Mouse (Mus musculus) CD8-positive naive resting alpha-beta T cell, adult 2 months (primary cell): Measurements from ENCODE around the gene Tfr2.

Experiments
- DNase-seq, 2 experiments: peaks; one replicate each; pipeline ENCODE4 v3.0.0; 2022; ENCODE audit warnings: low read depth in 2 of 2, low spot score in 2 of 2

Tfr2 gene

DNA sequence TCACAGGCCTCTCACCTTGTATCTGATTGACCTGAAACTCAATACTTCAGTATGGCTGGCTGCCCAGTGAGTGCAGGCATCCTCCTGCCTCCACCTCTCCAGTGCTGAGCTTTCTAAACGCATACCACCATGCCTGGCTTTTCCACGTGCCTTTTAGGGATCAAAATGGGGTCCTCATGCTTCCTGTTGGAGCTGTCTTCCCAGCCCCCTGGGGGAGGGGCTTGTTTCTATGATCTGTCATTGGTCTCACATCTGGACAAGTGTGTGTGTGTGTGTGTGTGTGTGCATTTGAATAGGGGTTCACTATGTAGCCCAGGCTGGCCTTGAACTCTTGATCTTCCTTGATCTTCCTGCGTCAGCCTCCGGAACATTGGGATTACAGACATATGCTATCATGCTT, 32.2 kb upstream of the Tfr2 start:
- no peak for DNase-seq

DNA sequence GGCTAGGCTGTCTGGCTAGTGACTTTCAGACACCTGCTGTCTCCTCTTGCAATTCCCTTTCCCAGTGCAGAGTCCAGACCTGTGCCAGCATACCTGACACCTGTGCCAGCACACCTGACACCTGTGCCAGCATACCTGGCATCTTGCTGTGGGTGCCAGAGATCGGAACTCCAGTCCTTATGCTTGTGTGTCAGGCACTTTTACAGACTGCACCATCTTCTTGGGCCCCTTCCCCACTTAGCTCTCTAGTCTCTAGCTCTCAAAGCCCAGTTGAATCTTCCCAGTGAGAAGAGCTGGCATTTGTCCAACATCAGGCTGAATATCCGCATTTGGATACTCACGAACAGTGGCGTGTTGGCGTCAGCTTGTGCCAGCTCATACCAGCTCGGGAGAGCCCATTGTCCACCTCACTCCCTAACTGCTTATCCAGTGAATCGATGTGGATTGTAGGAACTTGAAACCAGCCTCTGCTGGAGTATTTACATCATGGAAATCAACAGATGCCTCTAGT, 30.3 kb upstream of the Tfr2 start:
- no peak for DNase-seq

DNA sequence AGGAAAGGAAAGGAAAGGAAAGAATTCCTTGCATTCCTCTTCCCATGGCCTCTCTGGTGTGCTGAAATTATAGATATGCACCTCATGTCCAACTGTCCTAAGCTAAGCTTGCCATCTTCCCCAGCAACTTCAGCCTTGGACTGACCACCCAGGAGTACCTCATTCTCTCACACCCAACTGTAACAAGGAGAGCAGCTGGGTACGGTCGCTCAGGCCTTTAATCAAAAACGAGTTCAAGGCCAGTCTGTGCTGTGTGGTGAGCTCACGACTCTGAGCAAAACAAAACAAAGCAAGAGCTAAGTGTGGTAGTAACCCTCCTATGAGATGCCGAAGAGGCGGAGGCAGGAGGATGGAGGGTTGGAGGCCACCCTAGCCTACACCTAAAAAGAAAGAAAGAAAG, 28.6 kb upstream of the Tfr2 start:
- no peak for DNase-seq

DNA sequence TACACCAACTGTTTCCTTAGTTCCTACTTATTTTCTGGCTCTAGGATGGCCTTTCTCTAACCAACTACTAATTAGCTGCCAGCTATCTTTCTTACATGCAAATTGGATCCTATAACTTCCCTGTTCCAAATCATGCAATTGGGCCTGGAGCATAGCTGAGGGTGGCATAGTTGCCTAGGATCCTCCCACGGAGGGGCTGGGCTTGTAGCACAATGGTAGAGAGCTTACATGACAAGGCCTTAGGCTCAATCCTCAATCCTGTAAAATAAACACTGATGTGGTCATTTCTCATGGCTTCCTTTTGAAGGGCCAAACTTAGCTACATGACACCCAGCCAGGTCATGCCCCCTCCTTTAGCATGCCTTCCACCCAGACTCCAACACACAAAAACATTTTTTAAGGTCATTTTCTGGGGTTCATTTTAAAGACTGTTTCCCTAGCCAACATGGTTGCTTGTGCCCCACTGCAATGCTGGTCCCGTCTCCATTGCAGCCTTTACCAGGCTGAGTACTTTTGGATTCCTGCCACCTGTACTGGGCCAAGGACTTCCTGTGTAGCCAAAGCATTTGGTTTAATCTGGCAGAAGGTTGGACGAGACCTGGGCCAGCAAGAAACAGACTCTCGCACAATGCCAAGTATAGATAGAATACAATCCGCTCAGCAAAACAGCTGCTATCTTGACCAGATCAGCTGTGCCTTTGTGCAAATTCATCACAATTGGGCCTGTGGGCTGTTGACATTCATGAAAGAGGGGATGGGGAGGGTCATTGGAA, 27.7 kb upstream of the Tfr2 start:
- no peak for DNase-seq

DNA sequence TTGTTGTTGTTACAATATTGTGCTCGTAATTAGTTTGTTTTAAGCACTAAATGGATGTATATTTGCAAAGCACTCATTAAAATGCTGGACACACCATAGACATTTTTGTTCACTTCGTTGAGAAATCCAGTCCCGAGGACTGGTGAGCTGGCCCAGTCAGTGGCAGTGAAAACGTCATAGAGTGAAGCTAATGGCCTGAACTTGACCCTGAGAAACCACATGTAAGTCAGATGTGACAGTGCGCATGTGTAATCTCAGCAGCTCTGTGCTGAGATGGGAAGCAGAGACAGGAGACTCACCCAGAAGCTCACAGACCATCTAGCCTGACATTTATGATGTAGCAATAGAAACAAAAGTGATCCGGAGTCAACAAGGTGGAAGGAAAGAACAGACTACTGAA, 24.7 kb upstream of the Tfr2 start:
- DNase-seq = no peak

DNA sequence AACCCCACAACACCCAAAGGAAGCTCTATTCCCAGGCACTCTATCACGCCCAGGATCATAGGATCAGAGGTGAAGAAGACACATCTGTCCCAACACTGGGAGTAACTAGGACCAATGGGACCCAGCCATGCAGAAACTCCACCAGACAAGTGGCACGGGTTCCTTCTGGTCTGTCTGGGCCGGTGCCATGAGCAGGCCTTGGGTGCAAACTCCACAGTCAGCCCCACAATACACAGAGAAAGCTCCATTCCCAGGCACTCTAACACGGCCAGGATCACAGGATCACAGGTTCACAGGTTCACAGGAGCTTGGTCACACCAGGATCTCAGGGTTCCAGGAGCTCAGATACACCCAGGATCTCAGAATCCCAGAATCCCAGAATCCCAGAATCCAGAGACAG, 24.0 kb upstream of the Tfr2 start:
- no peak for DNase-seq

DNA sequence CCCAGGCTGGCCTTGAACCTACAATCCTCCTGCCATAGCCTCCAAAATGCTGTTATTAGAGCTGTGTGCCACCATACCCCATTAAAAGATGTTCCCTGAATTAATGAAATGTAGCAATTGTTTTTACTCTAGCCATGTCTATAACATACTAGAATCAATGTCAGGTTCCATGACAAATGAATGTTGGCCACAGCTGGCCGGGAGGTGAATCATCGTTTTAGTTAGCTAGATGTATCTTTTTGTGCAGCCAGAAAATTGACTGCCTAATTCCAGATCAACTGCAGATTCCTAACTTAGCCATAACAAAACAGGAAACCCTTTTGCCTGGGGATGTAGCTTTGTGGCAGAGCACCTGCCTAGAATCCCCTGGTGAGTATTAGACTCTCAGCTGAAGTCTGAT, 19.8 kb upstream of the Tfr2 start:
- DNase-seq = no peak

DNA sequence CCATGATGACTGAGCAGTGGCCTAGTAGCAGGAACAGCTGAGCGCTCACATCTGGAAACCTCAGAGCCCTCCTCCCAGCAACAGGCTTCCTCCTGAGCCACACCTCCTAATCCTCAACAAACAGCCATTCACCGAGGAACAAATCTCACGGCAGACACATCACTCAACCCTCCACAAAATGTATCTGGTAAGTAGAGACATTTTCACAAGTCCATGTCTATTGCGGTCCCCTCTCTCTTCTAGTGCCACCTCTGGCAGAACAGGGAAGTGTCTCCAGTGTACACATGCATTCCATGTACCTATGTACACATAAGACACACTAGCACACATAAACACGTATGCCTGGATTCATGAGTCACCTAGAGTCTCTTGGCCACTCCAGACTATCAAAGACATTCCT, 18.5 kb upstream of the Tfr2 start:
- peak in 1 of 2 experiments; percentile 48 for DNase-seq

DNA sequence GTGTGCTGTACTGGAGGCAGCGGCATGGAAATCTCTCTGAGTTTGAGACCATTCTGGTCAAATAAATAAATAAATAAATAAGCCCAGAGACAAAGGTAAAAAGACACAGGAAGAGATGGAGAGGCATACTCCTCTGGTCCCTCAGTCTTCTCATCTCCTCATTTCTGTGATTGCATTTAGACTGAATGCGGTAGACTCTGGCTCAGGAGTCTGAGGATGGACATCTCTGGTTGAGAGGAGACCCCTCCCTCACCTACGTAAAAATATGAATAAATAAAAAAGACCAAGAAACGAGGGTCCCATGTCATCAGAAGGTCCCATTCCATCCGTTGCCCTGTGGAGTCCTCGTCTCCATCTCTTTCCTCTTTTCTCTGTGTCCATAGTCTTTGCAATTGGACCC, 16.6 kb upstream of the Tfr2 start:
- no peak for DNase-seq

DNA sequence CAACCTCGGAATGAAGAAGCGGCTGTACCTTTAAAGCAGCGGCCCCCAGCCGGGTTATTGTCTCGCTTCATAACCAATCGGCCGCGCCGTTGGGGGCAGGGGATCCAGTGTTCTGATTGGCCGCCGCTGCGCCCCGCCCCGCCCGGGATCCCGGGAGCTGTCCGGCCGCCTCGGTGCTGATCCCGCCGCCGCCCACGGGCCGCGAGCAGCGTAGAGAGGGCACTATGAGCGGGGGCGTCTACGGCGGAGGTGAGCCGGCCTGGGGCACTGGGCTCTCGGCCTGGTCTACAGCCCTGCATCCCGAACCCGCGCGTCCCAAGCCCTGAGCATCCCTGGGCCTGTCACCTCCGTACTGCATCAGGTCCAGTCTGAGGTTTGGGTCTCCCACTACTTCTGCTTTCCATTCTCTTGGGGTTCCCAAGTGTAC, 16.2 kb upstream of the Tfr2 start, which contains the start of gene Actl6b:
Actl6b (plus strand) TSS at position 107 of the 427 bp plus-strand sequence.
- DNase-seq = no peak

DNA sequence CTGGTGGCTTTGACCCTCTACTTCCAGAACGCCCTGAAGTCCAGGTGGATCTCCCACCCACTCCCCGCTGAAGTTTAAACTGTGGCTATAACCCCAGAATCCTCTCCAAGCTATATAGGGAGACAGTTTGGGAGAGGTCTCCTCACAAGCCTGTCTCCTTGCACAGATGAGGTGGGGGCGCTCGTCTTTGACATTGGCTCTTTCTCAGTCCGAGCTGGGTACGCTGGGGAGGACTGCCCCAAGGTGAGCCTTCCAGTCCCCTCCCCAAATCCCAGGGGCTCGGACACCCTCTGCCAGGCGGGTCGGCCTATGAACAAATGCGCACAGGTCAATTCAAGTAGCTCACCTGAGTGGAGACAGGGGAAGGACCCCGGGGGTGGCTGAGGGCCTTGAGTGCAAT, 15.7 kb upstream of the Tfr2 start:
- DNase-seq = no peak

DNA sequence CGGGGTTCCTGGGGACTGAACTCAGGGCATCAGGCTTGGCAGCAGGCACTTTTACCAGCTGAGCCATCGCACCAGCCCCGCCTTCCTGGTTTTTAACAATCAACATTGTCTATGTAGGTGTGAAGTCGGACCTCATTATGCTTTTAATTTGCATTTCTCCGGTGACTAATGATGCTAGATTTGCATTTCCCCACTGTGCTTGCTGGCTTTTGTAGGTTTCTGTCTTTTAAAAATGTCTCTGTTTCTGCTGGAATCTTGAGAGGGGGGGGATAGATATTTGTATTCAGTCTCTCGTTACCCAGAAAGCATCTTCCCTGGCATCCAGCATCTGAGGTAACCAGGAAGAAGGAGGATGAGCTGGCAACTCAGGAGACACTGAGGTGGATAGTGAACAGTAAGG, 8.1 kb upstream of the Tfr2 start:
- no peak for DNase-seq

DNA sequence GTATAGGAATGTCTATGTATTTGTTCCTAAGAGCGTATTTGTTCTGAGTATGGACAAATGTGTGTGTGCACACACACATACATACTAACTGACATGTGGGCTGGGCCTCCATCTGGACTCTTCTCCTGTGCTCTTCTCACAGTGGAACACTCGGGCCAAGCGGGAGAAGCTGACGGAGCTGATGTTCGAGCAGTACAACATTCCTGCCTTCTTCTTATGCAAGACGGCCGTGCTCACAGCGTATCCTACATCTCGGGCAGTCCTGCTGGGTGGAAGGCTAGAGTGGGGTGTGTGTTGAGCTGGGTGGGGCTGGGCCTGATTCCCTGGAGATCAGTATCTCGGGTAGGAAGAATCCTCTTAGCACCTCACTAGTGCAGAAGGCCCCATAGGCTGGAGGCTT, 6.7 kb upstream of the Tfr2 start:
- DNase-seq = no peak

DNA sequence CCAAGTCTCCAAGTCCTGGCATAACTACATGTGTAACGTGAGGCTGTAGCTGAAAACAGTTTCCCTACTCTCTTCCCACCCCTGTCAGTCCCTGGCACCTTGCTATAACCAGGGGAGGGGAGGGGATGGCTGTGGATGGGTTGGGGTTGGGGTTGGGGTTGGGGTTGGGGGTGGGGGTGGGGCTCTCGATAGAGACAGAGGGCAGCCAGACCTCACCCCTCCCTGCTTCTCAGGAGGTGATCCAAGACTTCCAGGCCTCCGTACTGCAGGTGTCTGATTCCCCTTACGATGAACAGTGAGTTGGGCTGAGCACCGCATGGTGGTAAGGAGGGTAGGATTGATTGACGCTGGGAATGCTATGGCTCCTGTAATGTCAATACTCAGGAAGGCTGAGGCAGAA, 3.9 kb upstream of the Tfr2 start:
- DNase-seq = no peak

DNA sequence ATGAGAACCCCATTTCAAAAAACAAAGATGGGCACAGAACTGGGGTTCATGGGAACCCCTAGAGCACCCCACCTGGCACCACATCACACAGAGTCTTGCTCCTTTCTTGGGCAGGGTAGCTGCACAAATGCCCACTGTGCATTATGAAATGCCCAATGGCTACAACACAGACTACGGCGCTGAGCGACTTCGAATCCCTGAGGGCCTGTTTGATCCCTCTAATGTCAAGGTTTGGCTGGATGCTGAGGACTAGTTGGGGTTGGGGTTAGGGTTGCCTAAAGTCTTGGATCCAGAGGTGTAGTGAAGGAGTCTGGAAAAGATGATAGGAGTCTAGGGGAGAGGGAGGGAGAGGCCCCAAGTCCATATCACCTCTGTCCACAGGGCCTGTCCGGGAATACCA, 3.2 kb upstream of the Tfr2 start:
- no peak for DNase-seq

DNA sequence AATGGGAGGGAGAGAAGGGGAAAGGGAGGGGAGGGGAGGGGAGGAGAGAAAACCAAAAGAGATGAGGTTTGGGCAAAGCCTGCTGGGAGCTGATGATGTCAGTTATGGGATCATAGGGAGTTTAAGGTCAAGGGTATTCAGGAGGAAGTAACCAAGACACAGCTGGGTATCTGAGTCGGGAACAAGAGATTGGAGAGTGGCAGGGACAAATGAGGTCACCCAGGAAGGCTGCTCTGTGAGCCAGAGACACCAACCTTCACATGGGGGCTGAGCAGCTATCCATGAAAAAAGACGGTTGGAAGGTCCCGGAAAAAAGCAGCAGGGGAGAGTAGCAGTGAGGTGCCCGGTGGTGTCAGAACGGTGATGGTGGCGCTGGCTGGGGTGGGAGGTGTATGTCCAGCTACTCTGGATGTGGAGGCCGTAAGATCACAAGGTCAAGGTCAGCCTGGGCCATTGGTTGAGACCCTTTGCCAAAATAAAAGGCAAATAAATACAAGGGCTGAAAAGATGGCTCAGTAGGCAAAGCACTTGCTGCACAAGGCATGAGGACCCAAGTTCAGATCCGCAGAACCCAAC, 1.3 kb upstream of the Tfr2 start:
- DNase-seq = no peak

DNA sequence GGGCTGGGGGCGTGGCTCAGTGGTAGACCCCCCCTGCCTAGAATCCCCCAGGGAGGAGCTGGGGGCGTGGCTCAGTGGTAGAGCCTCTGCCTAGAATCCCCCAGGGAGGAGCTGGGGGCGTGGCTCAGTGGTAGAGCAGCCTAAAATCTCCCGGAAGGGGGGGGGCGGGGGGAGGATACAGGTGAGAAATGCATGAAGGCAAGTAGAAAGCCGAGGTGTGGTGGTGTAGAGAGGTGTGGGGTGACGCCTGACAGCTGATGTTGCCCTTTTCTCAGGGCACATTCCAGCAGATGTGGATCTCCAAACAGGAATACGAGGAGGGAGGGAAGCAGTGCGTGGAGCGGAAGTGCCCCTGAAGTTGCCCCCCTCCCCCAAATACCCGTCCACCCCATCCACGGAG, 609 bp upstream of the Tfr2 start:
- DNase-seq = no peak

DNA sequence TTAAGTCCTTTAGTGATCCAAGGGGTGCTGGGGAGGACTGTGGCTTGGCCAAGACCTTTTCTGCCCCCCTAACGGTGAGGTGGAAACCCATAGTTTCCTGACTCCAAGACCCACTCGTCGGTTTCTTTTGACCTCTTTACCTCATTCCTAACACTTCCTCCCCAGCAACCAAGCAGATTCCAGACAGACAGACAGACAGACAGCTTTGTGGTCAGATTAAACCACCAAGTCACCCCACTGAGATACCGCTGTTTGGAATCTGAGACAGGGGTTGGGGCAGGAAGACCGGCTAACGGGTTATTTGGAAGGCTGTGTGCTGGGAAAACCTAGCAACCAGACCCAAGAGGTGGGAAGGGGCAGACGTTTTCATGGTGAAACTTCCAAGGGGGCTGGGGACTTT, 541 bp downstream of the Tfr2 start:
- DNase-seq = no peak

DNA sequence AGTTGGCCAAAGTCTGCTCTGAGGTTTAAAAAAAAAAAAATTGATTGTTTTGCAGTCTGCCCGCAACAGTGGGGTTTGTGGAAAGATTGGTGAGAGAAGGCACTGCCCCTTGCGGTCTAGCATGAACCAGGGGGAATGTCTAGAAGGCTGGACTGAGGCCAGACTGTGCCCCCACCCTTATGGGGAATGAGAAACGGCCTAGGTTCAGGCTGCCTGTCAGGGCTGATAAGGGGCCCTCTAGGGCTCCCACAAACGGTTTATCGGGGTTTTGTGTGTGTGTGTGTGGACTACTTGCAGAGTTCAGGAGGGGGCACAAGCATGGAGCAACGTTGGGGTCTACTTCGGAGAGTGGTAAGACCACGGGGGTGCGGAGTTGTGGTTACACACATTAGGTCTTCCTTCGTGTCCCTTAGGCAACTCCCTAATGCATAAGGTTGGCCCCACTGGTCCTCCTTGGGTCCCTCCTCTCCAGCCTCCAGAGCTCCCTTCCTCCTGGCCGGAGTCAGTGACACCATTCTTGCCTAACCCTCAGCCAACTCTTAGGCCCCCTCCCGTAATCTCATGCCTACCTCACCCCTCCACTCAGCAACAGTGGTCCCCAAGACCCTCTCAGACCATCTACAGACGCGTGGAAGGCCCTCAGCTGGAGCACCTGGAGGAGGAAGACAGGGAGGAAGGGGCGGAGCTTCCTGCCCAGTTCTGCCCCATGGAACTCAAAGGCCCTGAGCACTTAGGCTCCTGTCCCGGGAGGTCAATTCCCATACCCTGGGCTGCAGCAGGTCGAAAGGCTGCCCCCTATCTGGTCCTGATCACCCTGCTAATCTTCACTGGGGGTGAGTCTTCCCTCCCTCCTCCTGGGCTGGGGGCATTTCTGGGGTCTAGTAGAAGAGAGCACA, 1.3 kb downstream of the Tfr2 start:
- no peak for DNase-seq

DNA sequence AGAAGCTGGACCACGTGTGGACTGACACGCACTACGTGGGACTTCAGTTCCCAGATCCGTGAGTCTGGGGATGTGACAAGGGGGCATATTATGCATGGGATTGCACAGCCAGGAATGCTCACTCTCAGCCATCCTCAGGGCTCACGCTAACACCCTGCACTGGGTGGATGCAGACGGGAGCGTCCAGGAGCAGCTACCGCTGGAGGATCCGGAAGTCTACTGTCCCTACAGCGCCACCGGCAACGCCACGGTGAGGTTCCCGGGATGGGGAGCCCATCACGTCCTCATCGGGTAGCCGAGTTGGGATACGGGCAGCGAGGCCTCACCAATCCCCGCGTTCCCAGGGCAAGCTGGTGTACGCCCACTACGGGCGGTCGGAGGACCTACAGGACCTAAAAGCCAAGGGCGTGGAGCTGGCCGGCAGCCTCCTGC, 4.8 kb downstream of the Tfr2 start:
- DNase-seq = no peak

DNA sequence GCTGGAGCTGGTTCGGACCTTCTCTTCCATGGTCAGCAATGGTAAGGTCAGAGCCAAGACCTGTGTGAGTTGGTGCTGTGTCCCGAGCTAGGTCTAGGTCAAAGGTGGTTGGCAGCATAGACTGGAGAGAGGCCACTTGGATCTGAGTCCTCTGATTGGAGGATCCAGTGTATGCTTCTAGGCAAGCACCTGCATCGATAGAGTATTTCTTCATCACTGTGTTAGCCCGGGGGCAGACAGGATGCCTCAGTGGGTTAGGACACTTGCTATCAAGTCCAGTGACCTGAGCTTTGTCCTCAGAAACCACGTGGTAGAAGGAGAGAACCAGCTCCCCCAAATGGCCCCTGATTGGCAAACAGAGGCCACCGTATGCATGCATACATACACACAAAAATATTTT, 10.6 kb downstream of the Tfr2 start:
- no peak for DNase-seq

DNA sequence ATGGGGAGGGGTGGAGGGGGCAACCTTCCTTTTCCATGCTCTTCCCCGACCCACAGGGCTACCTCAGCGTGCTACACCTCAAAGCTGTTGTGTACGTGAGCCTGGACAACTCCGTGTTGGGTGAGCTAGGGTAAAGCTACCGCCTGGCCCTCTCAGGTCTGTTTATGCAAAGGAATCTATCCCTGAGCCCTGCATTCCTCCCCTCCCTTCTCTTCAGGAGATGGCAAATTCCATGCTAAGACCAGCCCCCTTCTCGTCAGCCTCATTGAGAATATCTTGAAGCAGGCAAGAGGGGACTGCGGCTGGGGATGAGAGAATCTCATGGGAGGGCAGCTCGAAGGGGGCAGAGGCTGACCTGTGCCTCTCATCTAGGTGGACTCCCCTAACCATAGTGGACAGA, 13.1 kb downstream of the Tfr2 start:
- DNase-seq = no peak
